ENCODE assay signal across 25 mouse cellular contexts in genomic region chr19:42304506-42304905, GRCm38 (mm10). TPM values are rescaled to one million over a fixed set of nuclear protein-coding genes. Genes with fewer than 3 reads are reported as not detected.
"Had no signal": no experiment of that assay in that cellular context is flagged by ENCODE, and none has a peak within 500 bp of the region (broad histone marks: within the 10 kb centered on the region; RNA-seq: fewer than 3 reads in every experiment).

No protein-coding gene starts in this region.

- H3K27ac ChIP-seq: gastrocnemius, adult 2 months; heart, embryonic 10.5 days; hindbrain, embryonic 13.5 days; hindbrain, embryonic 15.5 days; hindbrain, postnatal 0 days; limb, embryonic 13.5 days; limb, embryonic 15.5 days; liver, embryonic 12.5 days; liver, embryonic 14.5 days had no signal

- H3K9ac ChIP-seq: heart, embryonic 12.5 days; hindbrain, embryonic 13.5 days; hindbrain, embryonic 15.5 days; limb, embryonic 13.5 days; limb, embryonic 15.5 days; liver, embryonic 12.5 days; liver, embryonic 14.5 days had no signal

- H3K36me3 ChIP-seq: heart, embryonic 10.5 days; heart, embryonic 12.5 days; hindbrain, embryonic 13.5 days; hindbrain, embryonic 15.5 days; limb, embryonic 13.5 days; limb, embryonic 15.5 days; liver, embryonic 12.5 days had no signal

- H3K27me3 ChIP-seq: hindbrain, embryonic 15.5 days; limb, embryonic 15.5 days; liver, embryonic 12.5 days had no signal

- H3K9me3 ChIP-seq: heart, embryonic 10.5 days; heart, embryonic 12.5 days; hindbrain, embryonic 13.5 days; hindbrain, embryonic 15.5 days; limb, embryonic 13.5 days; limb, embryonic 15.5 days; liver, embryonic 12.5 days had no signal

- DNase-seq: gastrocnemius, adult 2 months; gastrocnemius, postnatal 10 days; gastrocnemius, postnatal 25 days; heart, adult 18-20 months; heart, postnatal 14 days; heart, postnatal 36 days; kidney, adult 11 months; kidney, postnatal 10 days; kidney, postnatal 25 days; layer of hippocampus, adult 9-11 months; layer of hippocampus, postnatal 36 days; left cerebral cortex, postnatal 4 days had no signal

- ATAC-seq: hindbrain, postnatal 0 days; intestine, embryonic 16.5 days; liver, embryonic 12.5 days had no signal

- H3K4me3 ChIP-seq: gastrocnemius, adult 2 months; heart, embryonic 10.5 days; heart, embryonic 12.5 days; hindbrain, embryonic 13.5 days; hindbrain, embryonic 15.5 days; limb, embryonic 13.5 days; limb, embryonic 15.5 days; liver, embryonic 12.5 days had no signal

- H3K4me1 ChIP-seq: liver, embryonic 12.5 days had no signal

- H3K4me2 ChIP-seq: heart, embryonic 12.5 days; hindbrain, embryonic 13.5 days; hindbrain, embryonic 15.5 days; limb, embryonic 13.5 days; limb, embryonic 15.5 days; liver, embryonic 12.5 days had no signal

RNA-seq across cellular contexts. Expression of gene Golga7b, which starts 57.1 kb away (rescaled TPM):
- polyA plus RNA-seq: limb, embryonic 11.5 days; liver, adult 2 months; liver, embryonic 14.5 days; liver, embryonic 16.5 days had no signal
